Mouse (Mus musculus) lung, adult 2 months (tissue): ENCODE results near the gene Ccdc77.

Source experiments
- CTCF ChIP-seq: fragments of 200-500 bp; IDR thresholded peaks from 2 replicates; pipeline ENCODE4 v1.5.1; 2011; ENCODE audit warnings: mild to moderate bottlenecking, low read length, control low read depth; ENCODE audit not compliant: insufficient read depth
- POLR2A ChIP-seq: fragments of 200-500 bp; IDR thresholded peaks from 2 replicates; pipeline ENCODE4 v1.6.1; 2011; ENCODE audit warnings: low read depth, mild to moderate bottlenecking, control low read depth, low read length, borderline replicate concordance; ENCODE audit errors: extremely low read depth

DNA sequence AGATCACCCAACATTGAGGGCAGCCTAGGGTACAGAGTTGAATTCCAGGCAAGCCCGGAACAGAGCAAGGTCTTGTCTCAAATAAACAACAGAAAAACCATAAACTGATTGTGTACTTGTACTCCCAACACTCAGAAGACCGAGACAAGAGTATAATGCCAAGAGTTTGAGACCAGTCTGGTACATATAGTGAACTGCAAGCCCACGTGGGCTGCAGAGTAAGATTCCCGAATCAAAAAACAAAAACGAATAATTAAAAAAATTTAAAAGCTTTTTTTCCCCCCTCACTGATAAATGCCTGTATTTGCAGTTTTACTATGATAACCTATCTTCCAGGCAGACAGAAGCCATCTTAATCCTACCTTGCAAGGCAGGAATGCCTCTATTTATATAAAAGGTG is 7.7 kb downstream of the Ccdc77 start:
- TF ChIP-seq CTCF, result no peak
- TF ChIP-seq POLR2A, result no peak
